Mouse (Mus musculus): ENCODE results near the gene Srgap1.

GRCm38 (mm10) chr10:121885512-121886218, 161.4 kb downstream of the Srgap1 start:
- TF ChIP-seq GATA1 (IDR thresholded peaks at IDR 0.05; ENCODE audit: borderline replicate concordance, low read length): no peak
- no peak for TF ChIP-seq POLR2AphosphoS5 (IDR thresholded peaks at IDR 0.05; ENCODE audit: insufficient replicate concordance, low read depth, low read length)
- TF ChIP-seq CTCF (IDR thresholded peaks at IDR 0.05; ENCODE audit: low read depth, low read length): no peak
- TF ChIP-seq TAL1 (conservative IDR thresholded peaks at IDR 0.05; ENCODE audit: low read depth, low read length): no peak
- no peak for TF ChIP-seq GATA2 (IDR thresholded peaks at IDR 0.05; ENCODE audit: borderline replicate concordance, low read depth, low read length)

Data from G1E (cell line).